Comparison of ENCODE assay signal across 10 mouse cellular contexts in the genomic region with DNA sequence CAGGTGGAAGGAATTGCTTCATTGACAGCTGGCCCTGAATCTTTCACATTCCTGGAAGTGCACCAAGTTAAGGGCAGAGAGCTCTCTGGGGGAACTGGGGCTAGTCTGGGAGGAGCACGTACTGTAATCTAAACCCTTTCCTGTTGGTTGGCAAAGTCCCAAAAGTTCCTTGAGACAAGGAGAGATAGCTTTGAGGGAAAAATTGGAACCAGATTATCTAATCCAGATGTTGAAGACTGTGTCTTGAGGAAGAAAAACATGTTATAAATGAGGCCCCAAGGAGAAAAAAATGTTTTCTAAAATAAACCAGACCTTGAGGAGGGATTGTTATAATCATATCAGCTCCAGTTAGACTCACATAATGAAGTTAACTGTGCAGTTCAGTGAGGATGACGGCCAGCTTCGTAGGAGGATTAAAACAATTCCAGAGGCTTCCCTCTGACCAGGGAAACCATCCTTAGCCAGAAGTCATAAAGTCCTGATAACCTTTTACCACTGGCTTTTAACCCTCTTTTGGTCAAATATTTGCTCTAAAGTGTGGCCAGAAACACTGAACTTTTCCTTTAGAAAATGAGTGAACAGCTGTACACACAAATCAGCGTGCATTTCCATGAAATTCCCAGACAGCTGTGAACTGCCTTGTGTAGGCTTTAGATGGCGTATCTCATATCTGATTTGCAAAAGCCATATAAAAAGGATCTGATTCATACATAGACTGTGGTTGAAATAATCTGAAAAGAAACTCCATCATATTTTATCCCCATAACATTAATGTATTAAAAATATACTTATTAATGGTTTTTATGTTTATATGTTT.
DNase-seq lines count a peak whose midpoint lies in the region; ATAC-seq lines count a peak whose summit lies in the region.
"Had no signal": no experiment of that assay in that cellular context is flagged by ENCODE, and none has a peak within 500 bp of the region (broad histone marks: within the 10 kb centered on the region; RNA-seq: fewer than 3 reads in every experiment).

No protein-coding gene starts in this region.

- H3K9ac ChIP-seq in heart, embryonic 15.5 days, result no peak overlapping the region
- H3K9ac ChIP-seq in hindbrain, embryonic 13.5 days, result no peak overlapping the region
- H3K9ac ChIP-seq: neural tube, embryonic 15.5 days had no signal

- no peaks in the 10 kb centered on the region; the same call in 1 of the 2 replicates for H3K4me1 ChIP-seq in heart, embryonic 15.5 days (replicated peaks)
- no peaks in the 10 kb centered on the region for H3K4me1 ChIP-seq in hindbrain, embryonic 13.5 days (replicated peaks)
- H3K4me1 ChIP-seq: neural tube, embryonic 15.5 days had no signal

- H3K4me3 ChIP-seq in heart, embryonic 15.5 days, result no peak overlapping the region
- H3K4me3 ChIP-seq in hindbrain, embryonic 13.5 days, result no peak overlapping the region
- H3K4me3 ChIP-seq: neural tube, embryonic 15.5 days had no signal

- no peaks in the 10 kb centered on the region for H3K9me3 ChIP-seq in heart, embryonic 15.5 days (replicated peaks)
- H3K9me3 ChIP-seq in hindbrain, embryonic 13.5 days, result no peaks in the 10 kb centered on the region
- H3K9me3 ChIP-seq: neural tube, embryonic 15.5 days had no signal

- no peaks in the 10 kb centered on the region for H3K36me3 ChIP-seq in heart, embryonic 15.5 days
- no peaks in the 10 kb centered on the region for H3K36me3 ChIP-seq in hindbrain, embryonic 13.5 days
- H3K36me3 ChIP-seq: neural tube, embryonic 15.5 days had no signal

- no peaks in the 10 kb centered on the region for H3K27me3 ChIP-seq in heart, embryonic 15.5 days
- H3K27me3 ChIP-seq in hindbrain, embryonic 13.5 days, result no peaks in the 10 kb centered on the region
- H3K27me3 ChIP-seq: neural tube, embryonic 15.5 days had no signal

- peak; percentile 18 to 69 for DNase-seq in adrenal gland, adult (ENCODE audit: inconsistent age in 2 of 2, low spot score in 1 of 2)
- DNase-seq in adrenal gland, postnatal 25 days, result no peak
- peak; percentile 8 for DNase-seq in ovary, postnatal 36 days (ENCODE audit: low spot score)
- no peak for DNase-seq in ovary, postnatal 14 days (ENCODE audit: low spot score)
- DNase-seq in skeletal muscle tissue, adult 2 months (ENCODE audit: low read depth, low spot score), result peak; percentile 76
- DNase-seq in spleen, postnatal 14 days (ENCODE audit: low spot score in 2 of 2), result no peak
- DNase-seq: cerebellum, postnatal 14 days had no signal

- no peak overlapping the region; the same call in 1 of the 2 replicates for H3K27ac ChIP-seq in heart, embryonic 15.5 days
- no peak overlapping the region for H3K27ac ChIP-seq in hindbrain, embryonic 13.5 days
- H3K27ac ChIP-seq: neural tube, embryonic 15.5 days had no signal

- no peak overlapping the region for H3K4me2 ChIP-seq in heart, embryonic 15.5 days
- no peak overlapping the region for H3K4me2 ChIP-seq in hindbrain, embryonic 13.5 days
- H3K4me2 ChIP-seq: neural tube, embryonic 15.5 days had no signal

- 42% methylated on average over 5 of the region's 5 CpGs for WGBS in heart, embryonic 15.5 days
- 67% methylated on average over 5 of the region's 5 CpGs for WGBS in hindbrain, embryonic 13.5 days

- peak; percentile 66 for ATAC-seq in heart, embryonic 15.5 days (replicated peaks; ENCODE audit: insufficient number of reproducible peaks, insufficient read depth, low FRiP score, low read depth)
- no peak for ATAC-seq in hindbrain, embryonic 13.5 days (ENCODE audit: low FRiP score)

Comparison
In these comparisons a context has a peak if more than half of its experiments do, and no peak if none do; other contexts are left out.
1. DNase-seq: peak in adrenal gland, adult (2 of 2), ovary, postnatal 36 days (single experiment) and skeletal muscle tissue, adult 2 months (single experiment); none in adrenal gland, postnatal 25 days (single experiment), ovary, postnatal 14 days (single experiment) and spleen, postnatal 14 days (0 of 2).